Mouse (Mus musculus): ENCODE data around the gene Golt1a.

Gene Golt1a

GRCm38 (mm10) chr1:133347693-133348520 is 38.3 kb downstream of the Golt1a start:
- no peak for DNase-seq (ENCODE audit: low spot score in 2 of 2)

DNA sequence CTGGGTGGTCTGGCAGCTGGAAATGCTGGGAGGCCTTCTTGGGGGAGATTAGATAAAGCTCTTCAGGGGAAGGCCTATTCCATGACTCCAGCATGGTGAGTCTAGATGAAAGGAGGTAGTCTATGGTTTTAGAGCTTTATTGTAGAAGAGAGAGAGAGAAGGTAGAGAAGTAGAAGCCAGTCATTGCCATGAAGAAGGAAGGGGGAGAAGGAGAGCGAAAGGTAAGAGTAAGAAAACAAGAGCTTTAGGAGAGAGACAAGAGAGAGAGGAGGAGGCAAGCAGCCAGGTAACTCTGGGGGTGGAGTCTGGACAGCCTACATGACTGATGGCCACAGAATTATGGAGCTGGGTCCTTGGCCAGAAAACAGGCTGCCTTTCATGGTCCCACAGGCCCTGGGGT is 40.6 kb downstream of the Golt1a start, which contains the start of gene Ren1:
TSS of gene Ren1 (plus strand) at position 301 of the 400 bp plus-strand sequence.
- DNase-seq (ENCODE audit: low spot score in 2 of 2), result no peak

GRCm38 (mm10) chr1:133351762-133352161 is 42.2 kb downstream of the Golt1a start:
- no peak for DNase-seq (ENCODE audit: low spot score in 2 of 2)

- DNase-seq (ENCODE audit: low spot score in 2 of 2), result peak; percentile 56 to 74
Observed at GRCm38 (mm10) chr1:133353371-133353809, 43.8 kb downstream of the Golt1a start.

DNA sequence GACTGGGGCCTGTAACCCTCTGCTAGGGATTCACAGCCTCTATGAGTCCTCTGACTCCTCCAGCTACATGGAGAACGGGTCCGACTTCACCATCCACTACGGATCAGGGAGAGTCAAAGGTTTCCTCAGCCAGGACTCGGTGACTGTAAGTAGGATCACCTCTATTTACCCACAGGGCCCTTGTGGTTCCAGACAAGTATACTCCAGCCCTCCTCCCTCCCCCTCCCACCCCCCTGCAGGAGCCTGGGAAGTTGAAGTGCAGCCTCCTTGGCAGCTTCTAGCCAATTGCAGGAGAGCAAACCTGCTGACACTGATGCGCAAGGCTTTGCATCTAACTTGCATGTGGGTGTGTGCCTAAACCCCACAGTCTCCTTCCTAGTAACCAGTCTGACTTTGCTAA is 45.9 kb downstream of the Golt1a start:
- DNase-seq (ENCODE audit: low spot score in 2 of 2), result no peak

DNA sequence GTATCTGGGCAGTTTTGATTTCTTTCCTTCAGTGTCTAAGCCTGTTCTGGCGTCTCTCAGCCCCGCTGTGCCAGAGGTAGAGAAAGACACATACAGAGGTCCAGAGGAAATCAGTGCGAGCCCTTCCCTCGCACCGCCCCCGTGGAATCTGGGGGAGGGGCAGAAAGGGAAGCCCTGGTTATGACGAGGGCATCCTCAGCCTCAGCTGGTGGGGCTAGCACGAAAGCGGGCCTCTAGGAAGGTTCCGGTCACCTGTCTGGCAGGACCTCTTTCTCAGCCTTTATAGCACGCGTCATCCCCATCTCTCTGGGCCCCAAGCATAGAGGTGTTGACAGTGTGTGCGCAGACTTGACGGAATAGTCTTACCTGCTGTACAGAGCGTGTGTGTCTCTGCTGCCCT is 46.3 kb downstream of the Golt1a start:
- no peak for DNase-seq (ENCODE audit: low spot score in 2 of 2)

DNA sequence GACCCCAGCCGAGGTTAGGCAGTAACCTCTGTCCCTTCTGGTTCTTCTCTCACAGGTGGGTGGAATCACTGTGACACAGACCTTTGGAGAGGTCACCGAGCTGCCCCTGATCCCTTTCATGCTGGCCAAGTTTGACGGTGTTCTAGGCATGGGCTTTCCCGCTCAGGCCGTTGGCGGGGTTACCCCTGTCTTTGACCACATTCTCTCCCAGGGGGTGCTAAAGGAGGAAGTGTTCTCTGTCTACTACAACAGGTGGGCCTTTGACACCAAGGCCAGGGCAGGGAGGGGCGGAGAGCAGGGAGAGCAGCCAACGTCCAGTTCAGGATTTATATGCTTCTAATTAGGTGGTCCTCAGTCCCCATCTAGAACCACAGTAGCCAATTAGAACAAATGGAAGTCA is 46.7 kb downstream of the Golt1a start:
- peak in 1 of 2 experiments; percentile 44 for DNase-seq (ENCODE audit: low spot score in 2 of 2)

- no peak for DNase-seq (ENCODE audit: low spot score in 2 of 2)
Observed at GRCm38 (mm10) chr1:133361006-133361405, 51.4 kb downstream of the Golt1a start.

GRCm38 (mm10) chr1:133362103-133362502 is 52.5 kb downstream of the Golt1a start:
- no peak for DNase-seq (ENCODE audit: low spot score in 2 of 2)

DNA sequence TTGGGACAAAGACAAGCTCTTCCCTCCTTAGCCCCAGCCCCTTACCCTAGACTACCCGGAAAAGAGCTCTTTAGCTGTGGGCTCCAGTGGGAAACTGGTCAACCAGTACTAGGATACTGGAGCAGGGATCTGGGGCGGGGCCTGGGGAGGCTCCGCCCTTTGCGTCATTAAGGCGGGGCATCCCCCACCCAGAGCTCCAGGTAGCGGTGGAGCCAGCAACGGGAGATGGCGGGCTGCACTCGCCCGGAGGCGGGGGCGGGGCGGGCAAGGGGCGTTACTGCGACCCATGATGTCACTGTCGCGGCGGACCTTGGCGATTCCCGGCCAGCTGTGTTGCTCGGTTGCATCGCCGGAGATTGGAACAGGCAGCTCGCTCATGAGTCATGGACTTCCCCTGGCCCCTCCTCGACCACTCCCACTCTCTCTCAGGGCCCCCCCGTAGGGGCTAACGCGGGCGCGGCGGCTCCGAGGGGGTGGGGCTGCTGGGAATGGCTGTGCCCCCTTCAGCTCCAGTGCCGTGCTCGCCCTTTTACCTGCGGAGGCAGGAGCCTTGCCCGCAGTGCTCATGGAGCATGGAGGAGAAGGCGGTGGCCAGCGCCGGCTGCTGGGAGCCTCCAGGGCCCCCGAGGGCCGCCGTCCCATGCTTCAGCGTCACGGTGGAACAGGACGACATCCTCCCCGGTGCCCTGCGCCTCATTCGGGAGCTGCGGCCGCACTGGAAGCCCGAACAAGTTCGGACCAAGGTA is 53.8 kb downstream of the Golt1a start, which contains the start of gene Etnk2:
TSS of gene Etnk2 (plus strand) at position 297 of the 746 bp plus-strand sequence.
- DNase-seq (ENCODE audit: low spot score in 2 of 2), result no peak

- no peak for DNase-seq (ENCODE audit: low spot score in 2 of 2)
Observed at GRCm38 (mm10) chr1:133364022-133364630, 54.5 kb downstream of the Golt1a start.

DNA sequence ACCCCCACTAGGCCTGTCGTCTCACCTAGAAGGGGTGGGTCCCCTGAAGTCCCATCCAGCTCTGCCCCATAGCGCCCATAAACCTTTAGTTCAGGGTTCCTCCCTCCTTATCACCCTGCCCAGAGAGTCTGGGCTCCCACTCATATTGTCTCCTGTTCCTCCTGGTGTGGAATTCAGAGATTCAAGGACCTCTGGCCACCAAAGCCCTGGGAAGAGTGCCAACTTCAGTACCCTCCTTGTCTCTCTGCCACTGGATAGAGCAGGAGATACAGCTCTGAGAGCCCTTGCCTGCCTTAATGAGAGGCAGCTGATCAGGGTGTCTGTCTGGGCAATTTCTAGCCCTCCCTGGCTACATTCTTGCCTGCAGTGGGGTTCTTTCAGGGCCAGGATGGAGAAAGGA is 55.3 kb downstream of the Golt1a start:
- no peak for DNase-seq (ENCODE audit: low spot score in 2 of 2)

GRCm38 (mm10) chr1:133366951-133367605 is 57.5 kb downstream of the Golt1a start:
- no peak for DNase-seq (ENCODE audit: low spot score in 2 of 2)

- no peak for DNase-seq (ENCODE audit: low spot score in 2 of 2)
Observed at GRCm38 (mm10) chr1:133367606-133368488, 58.2 kb downstream of the Golt1a start.

DNA sequence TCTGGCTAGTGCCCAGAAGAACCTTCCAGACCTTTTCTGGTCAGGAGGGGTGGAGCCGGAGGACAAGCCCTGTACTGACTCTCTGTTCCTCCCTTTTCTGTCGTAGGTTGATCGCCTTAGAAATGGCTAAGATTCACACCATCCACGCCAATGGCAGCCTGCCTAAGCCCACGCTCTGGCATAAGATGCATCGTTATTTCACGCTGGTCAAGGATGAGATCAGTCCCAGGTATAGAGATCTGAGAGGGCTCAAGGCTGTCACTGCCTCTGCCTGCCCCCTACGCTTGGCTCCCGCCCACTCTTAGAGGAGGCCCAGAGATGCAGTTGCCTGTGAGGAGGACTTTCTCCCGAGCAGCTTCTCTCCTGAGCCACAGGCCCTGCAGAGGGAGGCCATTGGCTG is 59.0 kb downstream of the Golt1a start:
- no peak for DNase-seq (ENCODE audit: low spot score in 2 of 2)

DNA sequence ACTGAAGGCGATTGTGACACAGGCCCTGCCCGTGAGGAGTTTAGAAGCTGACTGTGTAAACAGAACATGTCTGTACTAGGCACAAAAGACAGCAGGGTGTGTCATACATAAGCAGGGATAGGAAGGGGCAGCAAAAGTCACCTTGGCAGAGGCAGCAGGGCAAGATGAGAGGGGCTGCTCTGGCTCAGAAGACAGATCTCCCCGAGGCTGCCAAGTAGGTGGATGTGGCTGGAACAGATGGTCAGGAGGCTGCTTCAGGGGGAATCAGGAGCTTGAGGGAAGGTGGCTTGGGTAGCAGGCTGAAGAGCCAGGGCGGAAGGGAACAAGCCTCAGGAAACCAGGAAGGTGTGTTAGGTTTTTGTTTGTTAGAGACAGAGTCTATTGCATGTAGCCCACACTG is 60.8 kb downstream of the Golt1a start:
- no peak for DNase-seq (ENCODE audit: low spot score in 2 of 2)

GRCm38 (mm10) chr1:133371431-133371830 is 61.8 kb downstream of the Golt1a start:
- DNase-seq (ENCODE audit: low spot score in 2 of 2), result no peak

DNA sequence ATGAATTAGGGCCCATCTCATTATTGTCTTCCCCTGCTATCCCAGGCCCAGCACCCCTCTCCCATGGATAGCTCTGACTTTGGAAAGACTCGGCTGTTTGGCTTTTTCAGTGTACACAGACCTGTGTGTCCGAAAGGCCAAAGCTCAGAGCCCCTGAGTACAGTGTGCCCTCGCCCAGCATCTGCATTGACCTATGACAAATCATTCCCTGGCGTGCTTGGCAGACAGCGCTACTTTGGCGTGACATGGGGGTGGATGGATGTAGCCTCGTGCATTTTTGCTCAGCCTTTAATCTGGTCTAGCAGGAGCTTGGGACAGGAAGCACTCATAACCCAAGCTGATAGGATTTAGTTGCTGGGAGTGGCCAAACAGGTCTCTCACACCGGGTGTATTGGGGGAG is 62.5 kb downstream of the Golt1a start:
- no peak for DNase-seq (ENCODE audit: low spot score in 2 of 2)

Data from spleen, postnatal 14 days (tissue).